Mouse (Mus musculus) common myeloid progenitor, adult 5-6 weeks (primary cell): Measurements from ENCODE around the gene Abca3. TPM values are rescaled to one million over a fixed set of nuclear protein-coding genes. Genes with fewer than 3 reads are reported as not detected.
"Not testable (repeated sequence)": the region's sequence is repeated elsewhere in the genome, so short reads cannot be mapped to it uniquely, and the experiment has no call there.

Source experiments
- ATAC-seq: replicated peaks from 2 replicates; pipeline ENCODE4 v1.8.0; 2016; ENCODE audit warnings: low read depth, mild to moderate bottlenecking, moderate TSS enrichment, inconsistent platforms; ENCODE audit not compliant: poor library complexity, severe bottlenecking
- total RNA-seq: library from RNA; stranded (forward); fragments of 200-1000, 187-1606 nt; gene quantifications from 2 replicates; pipeline ENCODE4 v1.2.3, GENCODE M21; 2017

The Abca3 gene
- total RNA-seq, 1 experiment from 2014 or later: 22.4 TPM

GRCm38 (mm10) chr17:24429201-24429983, 77.6 kb downstream of the Abca3 start:
- no peak for ATAC-seq

- peak; percentile 83 for ATAC-seq
Measured at GRCm38 (mm10) chr17:24437016-24437415, 85.3 kb downstream of the Abca3 start.

GRCm38 (mm10) chr17:24440377-24440776, 88.6 kb downstream of the Abca3 start:
- ATAC-seq: no peak

GRCm38 (mm10) chr17:24441148-24441547, 89.4 kb downstream of the Abca3 start:
- ATAC-seq: no peak

GRCm38 (mm10) chr17:24442107-24442506, 90.4 kb downstream of the Abca3 start:
- ATAC-seq: no peak

GRCm38 (mm10) chr17:24442632-24443155, 90.9 kb downstream of the Abca3 start, which contains the start of gene Dnase1l2:
Dnase1l2 (minus strand) TSS chr17:24443105.
- ATAC-seq: no peak

- ATAC-seq: no peak
Measured at GRCm38 (mm10) chr17:24443409-24443808, 91.7 kb downstream of the Abca3 start.

- ATAC-seq: peak; percentile 43
Measured at GRCm38 (mm10) chr17:24446590-24446989, 94.8 kb downstream of the Abca3 start.

- no peak for ATAC-seq
Measured at GRCm38 (mm10) chr17:24449507-24449906, 97.8 kb downstream of the Abca3 start.

GRCm38 (mm10) chr17:24451220-24451619, 99.5 kb downstream of the Abca3 start:
- no peak for ATAC-seq

GRCm38 (mm10) chr17:24453372-24453771, 101.6 kb downstream of the Abca3 start:
- ATAC-seq: no peak

- ATAC-seq: 0 out of 2 replicates have a peak, but pooled peaks have one; percentile 2
Measured at GRCm38 (mm10) chr17:24454218-24454755, 102.5 kb downstream of the Abca3 start.

- peak; percentile 90 for ATAC-seq
Measured at GRCm38 (mm10) chr17:24454756-24455522, 103.2 kb downstream of the Abca3 start.

- not testable (repeated sequence) for ATAC-seq
Measured at GRCm38 (mm10) chr17:24455523-24456206, 103.9 kb downstream of the Abca3 start.

Other genes with a start within 250 kb of the Abca3 start
- 33.8 and 40.7 TPM in 2 replicates for gene Pdpk1, start 201.0 kb upstream of the Abca3 start, total RNA-seq
- gene Amdhd2, start 188.2 kb upstream of the Abca3 start, total RNA-seq: 22.5 and 23.0 TPM in 2 replicates
- gene Atp6v0c, start 182.2 kb upstream of the Abca3 start, total RNA-seq: 81.5 and 89.8 TPM in 2 replicates
- 4.8 and 5.3 TPM in 2 replicates for gene Tbc1d24, start 146.4 kb upstream of the Abca3 start, total RNA-seq
- 0.10 and 0.50 TPM in 2 replicates for gene Ntn3, start 142.4 kb upstream of the Abca3 start, total RNA-seq
- 17.4 and 18.4 TPM in 2 replicates for gene Tedc2, start 131.1 kb upstream of the Abca3 start, total RNA-seq
- gene Ccnf, start 100.5 kb upstream of the Abca3 start, total RNA-seq: 29.1 and 30.8 TPM in 2 replicates
- 0.14 TPM in 1 of 2 replicates, not detected in the other for gene Abca17, start 882 bp upstream of the Abca3 start, total RNA-seq
- 360 and 414 TPM in 2 replicates for gene Rnps1, start 62.6 kb downstream of the Abca3 start, total RNA-seq
- 26.0 and 28.7 TPM in 2 replicates for gene Eci1, start 74.7 kb downstream of the Abca3 start, total RNA-seq
- 1.4 TPM in 1 of 2 replicates, not detected in the other for gene Dnase1l2, start 91.2 kb downstream of the Abca3 start, total RNA-seq
- gene E4f1, start 118.4 kb downstream of the Abca3 start, total RNA-seq: 10.0 and 15.2 TPM in 2 replicates
- gene Pgp, start 118.4 kb downstream of the Abca3 start, total RNA-seq: 21.6 and 23.5 TPM in 2 replicates
- 1.3 TPM in 1 of 2 replicates, not detected in the other for gene Bricd5, start 121.9 kb downstream of the Abca3 start, total RNA-seq
- 9.6 and 25.7 TPM in 2 replicates for gene Mlst8, start 127.1 kb downstream of the Abca3 start, total RNA-seq
- not detected in 2 replicates for gene Caskin1, start 136.7 kb downstream of the Abca3 start, total RNA-seq
- 59.3 and 60.5 TPM in 2 replicates for gene Traf7, start 176.0 kb downstream of the Abca3 start, total RNA-seq
- gene Rab26, start 182.3 kb downstream of the Abca3 start, total RNA-seq: 0.05 TPM in 1 of 2 replicates, not detected in the other
- gene Pkd1, start 197.9 kb downstream of the Abca3 start, total RNA-seq: 8.3 and 37.4 TPM in 2 replicates